Mouse (Mus musculus) adrenal gland, postnatal 10 days (tissue): Measurements from ENCODE around the gene Gm3776. TPM values are rescaled to one million over a fixed set of nuclear protein-coding genes. Genes with fewer than 3 reads are reported as not detected.
"Not testable (repeated sequence)": the region's sequence is repeated elsewhere in the genome, so short reads cannot be mapped to it uniquely, and the experiment has no call there.

Experiments
- DNase-seq: peaks from one replicate; pipeline ENCODE4 v3.0.0; 2021; ENCODE audit warnings: mixed read lengths
- long read RNA-seq, 2 experiments: library from polyadenylated mRNA; stranded (forward); transcript quantifications; one replicate each; pipeline ENCODE4 v2.0.0; 2021
- total RNA-seq, 2 experiments: library from RNA; stranded (reverse); gene quantifications; 2 replicates each; pipeline ENCODE4 v1.2.3; 2021

The Gm3776 gene
- not detected for total RNA-seq
- long read RNA-seq, experiment 1, result 0 reads
- long read RNA-seq, experiment 2, result 0 reads

DNA sequence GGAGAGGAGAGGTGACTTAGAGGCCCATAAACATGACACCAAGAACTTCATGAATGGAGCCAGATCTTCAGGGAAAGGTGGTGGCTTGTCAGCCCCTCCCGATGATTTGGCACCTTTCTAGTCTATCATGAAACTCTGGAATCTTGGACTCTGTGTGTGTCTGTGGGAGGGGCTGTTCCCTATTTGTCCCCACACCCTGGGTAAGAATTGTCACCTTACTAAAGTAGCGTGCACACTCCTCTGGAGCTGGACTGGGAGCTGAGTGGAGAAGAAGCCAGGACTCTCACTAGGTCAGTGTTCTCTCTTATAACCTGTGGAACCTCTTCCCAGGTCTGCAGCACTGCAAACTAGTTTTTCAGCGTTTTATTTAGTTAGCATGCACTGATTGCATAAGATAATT lies at the start of gene Gm3776:
Gm3776 (plus strand) TSS at position 216 of the 400 bp plus-strand sequence.
- not testable (repeated sequence) for DNase-seq

DNA sequence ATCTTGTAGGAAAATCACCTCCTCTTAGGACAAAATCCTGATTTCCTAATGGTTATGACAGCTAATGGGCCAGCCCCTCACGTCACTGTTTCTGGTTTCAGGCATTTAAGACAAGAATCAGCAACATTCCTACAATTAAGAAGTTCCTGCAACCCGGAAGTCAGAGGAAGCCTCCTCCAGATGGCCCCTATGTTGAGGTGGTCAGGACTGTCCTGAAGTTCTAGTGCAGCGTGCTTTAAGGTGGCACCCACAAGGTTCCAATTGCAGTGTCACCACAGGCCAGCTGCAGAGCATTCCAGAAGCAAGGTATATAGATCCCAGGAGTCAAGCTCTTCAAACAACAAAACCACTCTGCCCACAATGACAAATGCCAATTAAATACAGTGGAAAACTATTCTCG lies 48.0 kb upstream of the Gm3776 start:
- no peak for DNase-seq

DNA sequence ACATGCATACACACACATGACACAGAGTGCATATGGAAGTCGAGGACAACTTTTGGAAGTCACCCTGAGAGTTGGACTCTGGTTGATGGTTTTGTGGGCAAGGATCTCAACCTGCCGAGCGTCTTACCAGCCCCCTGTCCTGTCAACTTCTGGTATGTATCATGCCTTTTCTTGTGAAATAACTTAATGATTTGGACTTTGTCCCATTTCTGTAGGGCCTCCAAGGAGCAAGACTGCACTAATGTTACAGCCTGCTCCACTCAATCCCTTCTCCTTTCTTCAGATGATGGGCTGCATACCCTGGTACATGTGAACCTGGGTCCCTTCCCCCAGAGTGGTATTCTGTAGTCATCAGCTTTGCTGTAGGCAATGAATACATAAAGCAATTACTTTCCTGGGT lies 46.9 kb upstream of the Gm3776 start:
- no peak for DNase-seq

DNA sequence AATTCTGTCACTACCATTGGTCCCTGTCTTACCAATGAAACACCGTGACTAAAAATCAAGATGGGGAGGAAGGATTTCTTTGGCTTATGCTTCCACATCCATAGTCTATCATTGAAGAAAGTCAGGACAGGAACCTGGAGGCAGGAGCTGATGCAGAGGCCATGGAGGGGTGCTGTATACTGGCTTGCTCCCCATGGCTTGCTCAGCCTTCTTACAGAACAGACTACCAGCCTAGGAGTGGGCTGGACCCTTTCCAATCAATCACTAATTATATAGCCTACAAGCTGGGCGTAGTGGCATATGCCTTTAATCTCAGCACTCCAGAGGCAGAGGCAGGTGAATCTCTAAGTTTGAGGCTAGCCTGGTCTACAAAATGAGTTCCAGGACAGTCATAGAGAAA lies 46.1 kb upstream of the Gm3776 start:
- DNase-seq, result no peak

DNA sequence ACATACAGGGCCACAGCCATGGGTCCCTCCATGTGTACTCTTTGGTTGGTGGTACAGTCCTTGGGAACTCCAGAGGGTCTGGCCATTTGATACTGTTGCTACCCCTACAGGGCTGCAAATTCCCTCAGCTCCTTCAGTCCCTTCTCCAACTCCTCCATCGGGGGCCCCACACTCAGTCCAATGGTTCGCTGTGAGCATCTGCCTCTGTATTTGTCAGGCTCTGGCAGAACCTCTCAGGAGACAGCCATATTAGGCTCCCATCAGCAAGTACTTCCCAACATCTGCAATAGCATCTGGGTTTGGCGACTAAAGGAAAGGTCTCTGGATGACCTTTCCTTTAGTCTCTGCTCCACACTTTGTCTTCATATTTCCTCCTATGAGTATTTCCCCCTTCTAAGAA lies 45.4 kb upstream of the Gm3776 start:
- no peak for DNase-seq

DNA sequence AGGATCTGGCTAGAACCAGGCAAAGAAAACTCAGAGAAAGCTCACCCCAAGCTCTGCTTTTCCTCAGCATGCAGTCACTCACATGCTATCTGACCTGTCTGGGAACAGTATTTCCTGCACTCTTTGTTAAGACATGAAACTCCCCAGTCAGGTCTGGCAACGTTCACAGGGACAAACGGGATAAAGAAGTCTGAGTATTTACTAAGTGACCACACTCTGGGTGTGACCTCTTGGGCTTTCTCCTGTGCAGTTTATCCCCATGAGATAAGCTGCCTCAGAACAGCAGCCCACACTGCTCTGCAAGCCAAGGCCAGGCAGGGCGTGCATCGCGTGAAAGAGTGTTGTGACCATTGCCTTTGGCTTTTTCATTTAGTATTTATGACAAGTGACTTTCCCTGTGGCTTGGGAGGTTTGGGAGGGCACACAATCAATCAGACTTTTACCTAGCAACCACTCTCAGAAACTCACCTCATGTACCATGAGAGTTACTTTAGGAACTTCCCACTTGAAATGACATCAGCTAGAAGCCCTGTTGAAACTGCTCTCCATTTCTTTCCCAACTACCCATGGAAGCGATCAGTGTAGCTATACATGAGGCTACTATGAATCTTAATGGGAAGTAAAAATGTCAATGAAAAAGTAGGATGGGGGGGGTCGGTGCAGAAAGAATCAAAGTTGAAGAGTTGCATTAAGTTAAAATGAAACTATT lies 44.4 kb upstream of the Gm3776 start:
- DNase-seq, result peak; percentile 30

DNA sequence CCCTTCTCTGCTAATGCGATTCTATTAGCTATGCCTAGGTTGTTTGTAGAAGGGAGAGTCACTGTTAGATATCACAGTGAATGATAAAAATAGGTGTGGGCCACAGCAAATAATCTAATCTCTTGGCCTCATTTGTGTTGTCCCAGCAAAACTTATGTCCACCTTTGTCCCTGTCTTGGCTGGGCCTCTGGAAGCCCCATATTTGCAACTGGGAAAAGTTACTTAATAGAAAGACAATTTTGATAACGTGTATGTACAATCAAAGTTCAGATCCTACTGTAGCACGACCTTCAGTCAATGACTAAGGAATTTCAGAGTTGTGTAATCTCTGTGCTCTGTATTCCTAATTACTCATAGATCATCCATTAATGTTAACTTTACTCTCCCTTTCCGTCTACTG lies 39.9 kb upstream of the Gm3776 start:
- DNase-seq, result no peak

DNA sequence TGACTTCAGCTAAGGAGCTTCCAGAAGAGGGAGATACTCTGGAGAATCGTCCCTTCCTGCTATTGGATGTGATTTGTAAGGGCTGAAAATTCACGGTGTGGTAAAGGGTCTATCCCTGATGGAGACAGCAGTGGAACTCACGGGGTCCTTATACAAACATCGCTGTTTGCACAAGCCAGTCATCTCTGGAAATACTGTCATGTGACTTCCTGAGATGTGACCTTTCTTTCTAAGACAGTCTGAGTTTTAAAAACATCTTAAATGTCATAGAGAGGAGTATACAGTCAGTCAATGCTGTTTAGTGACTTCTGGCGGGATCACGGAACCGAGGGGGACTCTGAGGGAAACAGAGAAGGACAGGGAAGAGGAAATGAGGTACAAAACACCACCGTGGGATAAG lies 34.3 kb upstream of the Gm3776 start:
- no peak for DNase-seq

DNA sequence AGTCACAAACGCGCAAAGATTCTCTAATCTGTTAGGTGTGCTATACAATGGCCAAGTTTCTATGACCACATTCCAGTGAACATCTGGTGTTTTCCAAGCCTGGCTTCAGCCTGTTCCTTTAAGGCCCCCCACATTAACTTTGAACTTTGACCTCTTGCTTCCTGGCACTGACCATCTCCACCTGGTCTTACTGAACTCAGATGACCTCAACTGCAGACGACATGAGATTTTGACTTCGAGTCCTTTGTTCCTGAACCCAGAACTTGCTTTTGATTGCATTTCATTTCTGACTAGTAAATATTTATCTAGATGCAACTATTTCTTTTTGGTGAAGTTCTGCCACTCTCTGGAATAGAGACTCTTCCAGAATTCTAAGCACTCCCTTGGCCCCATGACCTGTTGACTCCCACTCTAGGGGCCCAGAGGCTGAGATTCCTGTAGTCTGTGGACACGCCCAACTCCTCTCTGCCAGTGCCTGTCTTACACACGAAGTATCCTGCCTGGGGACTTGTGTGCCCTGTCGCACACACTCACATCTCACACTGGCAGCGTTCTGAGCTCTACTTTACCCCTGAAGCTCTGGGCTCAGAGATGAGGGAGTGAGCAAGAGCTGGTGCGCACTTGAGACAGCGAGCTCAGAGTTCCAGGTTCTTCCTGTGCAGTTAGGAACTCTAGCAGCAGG lies 33.6 kb upstream of the Gm3776 start:
- no peak for DNase-seq

DNA sequence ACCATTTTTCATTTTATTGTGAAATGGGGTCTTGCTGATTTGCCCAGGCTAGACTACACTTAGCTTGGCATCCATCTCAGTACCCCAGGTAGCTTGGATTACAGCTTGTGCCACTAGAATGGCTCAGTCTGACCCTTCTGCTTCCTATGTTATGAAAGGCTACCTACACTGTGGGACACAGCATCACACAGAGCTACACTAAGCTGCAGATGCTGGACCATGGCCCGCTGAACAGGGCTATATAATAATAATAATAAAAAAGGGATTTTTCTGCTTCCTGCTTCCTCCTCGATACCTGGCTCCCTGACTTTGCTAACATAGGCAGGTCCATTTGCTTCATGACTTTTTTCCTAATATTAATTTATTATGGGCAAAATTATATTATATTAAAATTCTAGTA lies 32.5 kb upstream of the Gm3776 start:
- DNase-seq, result no peak

DNA sequence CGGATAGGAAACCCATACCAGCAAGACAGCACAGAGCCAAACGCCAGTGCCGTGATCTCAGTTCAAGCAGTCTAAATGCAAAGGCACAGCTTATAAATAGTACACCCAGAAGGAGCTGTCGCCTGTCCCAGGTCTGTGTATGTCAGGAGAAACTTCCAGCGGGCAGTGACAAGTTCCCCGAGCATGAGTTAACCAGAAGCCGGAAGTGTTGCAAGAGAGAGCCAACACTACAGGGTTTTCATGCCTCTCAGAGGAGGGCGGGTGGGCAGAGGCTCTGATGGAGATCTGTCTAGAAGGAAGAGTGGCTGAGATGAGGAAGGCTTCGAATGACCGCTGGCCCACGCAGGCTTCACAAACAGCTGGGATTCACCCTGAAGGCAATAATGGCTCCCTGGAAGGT lies 31.6 kb upstream of the Gm3776 start:
- no peak for DNase-seq

DNA sequence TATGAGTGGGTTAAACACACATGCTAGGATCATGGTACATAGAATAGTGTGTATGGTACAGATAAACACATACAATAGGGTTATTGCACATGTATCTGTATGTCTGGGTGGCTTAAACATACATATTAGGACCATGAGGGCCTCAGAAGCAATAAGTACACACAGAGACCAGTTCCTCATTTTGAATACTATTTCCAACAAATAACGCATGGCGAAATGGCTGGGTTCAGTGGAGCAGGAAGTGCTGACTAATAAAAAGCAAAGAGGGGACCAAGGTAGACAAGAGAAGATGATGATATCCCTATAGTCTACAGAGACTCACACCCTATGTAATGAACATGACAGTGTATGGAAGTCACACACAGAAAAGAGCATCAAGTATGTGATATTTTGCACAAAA lies 28.8 kb upstream of the Gm3776 start:
- no peak for DNase-seq

DNA sequence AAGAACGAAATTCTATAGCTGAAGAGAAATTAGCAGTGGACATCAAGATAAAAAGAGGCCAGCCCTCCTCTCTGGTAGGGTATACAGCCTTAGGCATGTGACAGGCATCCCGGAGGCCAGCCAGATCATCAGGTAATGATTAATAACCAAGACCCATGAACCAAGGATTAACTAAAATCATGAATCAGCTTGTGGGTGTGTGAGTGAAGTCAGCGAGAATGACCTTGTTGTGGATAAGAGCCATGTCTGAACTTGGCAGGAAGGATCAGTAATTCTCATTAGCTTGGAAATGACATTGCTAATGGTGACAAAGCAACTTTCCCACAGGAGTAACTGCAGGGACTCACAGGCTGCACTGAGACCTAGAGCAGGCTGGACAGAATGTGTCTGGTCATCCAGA lies 27.3 kb upstream of the Gm3776 start:
- peak; percentile 21 for DNase-seq

DNA sequence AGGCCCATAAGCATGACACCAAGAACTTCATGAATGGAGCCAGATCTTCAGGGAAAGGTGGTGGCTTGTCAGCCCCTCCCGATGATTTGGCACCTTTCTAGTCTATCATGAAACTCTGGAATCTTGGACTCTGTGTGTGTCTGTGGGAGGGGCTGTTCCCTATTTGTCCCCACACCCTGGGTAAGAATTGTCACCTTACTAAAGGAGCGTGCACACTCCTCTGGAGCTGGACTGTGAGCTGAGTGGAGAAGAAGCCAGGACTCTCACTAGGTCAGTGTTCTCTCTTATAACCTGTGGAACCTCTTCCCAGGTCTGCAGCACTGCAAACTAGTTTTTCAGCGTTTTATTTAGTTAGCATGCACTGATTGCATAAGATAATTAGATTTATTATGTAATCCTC lies 26.5 kb upstream of the Gm3776 start, which contains the start of gene Gsta1:
Gsta1 (plus strand) TSS at position 196 of the 400 bp plus-strand sequence.
- not testable (repeated sequence) for DNase-seq

DNA sequence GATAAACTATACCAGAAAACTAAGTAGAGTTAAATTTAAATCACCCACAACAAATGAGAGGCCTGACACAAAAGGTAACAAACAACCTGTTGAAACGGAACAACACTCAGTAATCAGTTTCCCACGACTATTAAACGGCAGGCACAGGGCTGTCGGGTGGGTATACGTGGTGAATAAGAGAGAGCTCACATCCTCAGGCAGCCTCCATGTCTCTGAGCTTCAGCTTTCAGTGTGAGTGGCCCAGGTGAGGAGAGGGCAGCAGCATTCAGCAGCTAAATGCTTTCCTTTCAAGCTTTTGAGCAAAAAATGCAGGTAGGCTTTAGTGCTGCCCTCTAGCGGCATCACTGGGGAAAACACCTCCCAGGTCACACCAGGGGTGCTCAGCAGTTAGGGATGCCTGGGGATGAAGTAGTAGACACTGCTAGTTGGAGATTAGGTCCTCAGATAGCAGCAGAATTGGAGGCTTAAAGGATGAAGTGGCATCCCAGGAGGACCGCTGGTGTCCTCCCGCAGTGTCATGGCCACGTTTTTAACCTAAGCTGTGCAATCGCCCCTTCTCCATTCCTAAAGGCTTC lies 23.7 kb upstream of the Gm3776 start:
- DNase-seq, result not testable (repeated sequence)

DNA sequence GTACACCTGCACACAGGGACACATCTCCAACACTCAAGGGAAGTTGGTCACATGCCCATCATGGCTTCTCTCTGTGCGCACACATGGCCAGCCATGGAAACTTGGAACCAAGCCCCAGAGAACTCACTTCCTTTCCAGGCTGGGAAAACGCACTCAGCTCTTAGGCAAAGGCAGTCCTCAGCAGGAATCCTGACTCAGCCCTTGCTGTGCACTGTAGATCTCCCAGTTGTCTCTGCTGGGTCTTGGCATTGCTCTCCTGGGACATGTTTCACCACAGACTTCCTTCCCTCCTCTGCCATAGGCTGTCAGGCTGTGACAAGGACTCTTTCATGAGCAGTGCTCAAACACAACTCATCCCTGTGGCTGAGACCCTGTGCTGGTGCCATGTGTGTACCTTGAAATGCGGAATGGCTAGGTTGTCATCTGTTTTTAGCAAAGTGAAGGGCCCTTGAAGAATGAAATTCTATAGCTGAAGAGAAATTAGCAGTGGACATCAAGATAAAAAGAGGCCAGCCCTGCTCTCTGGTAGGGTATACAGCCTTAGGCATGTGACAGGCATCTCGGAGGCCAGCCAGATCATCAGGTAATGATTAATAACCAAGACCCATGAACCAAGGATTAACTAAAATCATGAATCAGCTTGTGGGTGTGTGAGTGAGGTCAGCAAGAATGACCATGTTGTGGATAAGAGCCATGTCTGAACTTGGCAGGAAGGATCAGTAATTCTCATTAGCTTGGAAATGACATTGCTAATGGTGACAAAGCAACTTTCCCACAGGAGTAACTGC lies 1.1 kb upstream of the Gm3776 start:
- peak; percentile 23 for DNase-seq

DNA sequence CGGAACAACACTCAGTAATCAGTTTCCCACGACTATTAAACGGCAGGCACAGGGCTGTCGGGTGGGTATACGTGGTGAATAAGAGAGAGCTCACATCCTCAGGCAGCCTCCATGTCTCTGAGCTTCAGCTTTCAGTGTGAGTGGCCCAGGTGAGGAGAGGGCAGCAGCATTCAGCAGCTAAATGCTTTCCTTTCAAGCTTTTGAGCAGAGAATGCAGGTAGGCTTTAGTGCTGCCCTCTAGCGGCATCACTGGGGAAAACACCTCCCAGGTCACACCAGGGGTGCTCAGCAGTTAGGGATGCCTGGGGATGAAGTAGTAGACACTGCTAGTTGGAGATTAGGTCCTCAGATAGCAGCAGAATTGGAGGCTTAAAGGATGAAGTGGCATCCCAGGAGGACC lies 2.8 kb downstream of the Gm3776 start:
- peak; percentile 66 for DNase-seq

DNA sequence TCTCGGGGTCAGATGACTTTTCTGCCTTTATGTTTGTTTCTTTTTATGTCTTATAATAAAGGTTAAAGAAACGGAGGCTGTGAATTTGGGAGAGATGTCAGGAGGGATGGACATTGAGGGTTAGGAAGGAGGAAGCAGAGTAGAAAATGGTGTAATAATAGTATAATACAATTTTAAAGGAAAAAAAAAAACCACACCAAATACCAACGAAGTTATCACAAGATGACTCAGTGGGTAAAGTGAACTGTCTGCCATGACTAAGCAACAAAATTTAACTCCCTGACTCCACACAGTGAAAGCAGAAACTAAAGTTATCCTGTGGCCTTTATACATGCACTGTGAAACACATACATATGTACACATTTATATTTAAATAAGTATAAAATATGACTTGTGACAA lies 14.0 kb downstream of the Gm3776 start:
- not testable (repeated sequence) for DNase-seq

DNA sequence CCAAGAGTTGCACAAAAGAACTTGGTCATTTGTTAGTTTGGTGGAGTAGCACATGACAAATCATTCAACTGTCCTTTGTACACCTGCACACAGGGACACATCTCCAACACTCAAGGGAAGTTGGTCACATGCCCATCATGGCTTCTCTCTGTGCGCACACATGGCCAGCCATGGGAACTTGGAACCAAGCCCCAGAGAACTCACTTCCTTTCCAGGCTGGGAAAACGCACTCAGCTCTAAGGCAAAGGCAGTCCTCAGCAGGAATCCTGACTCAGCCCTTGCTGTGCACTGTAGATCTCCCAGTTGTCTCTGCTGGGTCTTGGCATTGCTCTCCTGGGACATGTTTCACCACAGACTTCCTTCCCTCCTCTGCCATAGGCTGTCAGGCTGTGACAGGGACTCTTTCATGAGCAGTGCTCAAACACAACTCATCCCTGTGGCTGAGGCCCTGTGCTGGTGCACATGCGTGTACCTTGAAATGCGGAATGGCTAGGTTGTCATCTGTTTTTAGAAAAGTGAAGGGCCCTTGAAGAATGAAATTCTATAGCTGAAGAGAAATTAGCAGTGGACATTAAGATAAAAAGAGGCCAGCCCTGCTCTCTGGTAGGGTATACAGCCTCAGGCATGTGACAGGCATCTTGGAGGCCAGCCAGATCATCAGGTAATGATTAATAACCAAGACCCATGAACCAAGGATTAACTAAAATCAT lies 25.2 kb downstream of the Gm3776 start:
- peak; percentile 23 for DNase-seq

DNA sequence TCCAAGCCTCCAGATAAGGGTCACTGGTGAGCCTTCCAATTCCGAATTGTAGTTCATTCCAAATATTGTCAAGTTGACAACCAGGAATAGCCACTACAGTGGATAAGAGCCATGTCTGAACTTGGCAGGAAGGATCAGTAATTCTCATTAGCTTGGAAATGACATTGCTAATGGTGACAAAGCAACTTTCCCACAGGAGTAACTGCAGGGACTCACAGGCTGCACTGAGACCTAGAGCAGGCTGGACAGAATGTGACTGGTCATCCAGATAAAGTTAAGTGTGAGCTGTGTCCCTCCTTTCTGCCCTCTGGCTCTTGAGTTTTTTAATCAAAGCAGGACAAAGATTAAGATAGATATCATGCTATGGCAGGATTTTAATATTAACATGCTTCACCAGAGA lies 32.1 kb downstream of the Gm3776 start:
- not testable (repeated sequence) for DNase-seq

DNA sequence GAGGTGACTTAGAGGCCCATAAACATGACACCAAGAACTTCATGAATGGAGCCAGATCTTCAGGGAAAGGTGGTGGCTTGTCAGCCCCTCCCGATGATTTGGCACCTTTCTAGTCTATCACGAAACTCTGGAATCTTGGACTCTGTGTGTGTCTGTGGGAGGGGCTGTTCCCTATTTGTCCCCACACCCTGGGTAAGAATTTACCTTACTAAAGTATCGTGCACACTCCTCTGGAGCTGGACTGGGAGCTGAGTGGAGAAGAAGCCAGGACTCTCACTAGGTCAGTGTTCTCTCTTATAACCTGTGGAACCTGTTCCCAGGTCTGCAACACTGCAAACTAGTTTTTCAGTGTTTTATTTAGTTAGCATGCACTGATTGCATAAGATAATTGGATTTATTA lies 32.8 kb downstream of the Gm3776 start, which contains the start of gene Gm10639:
Gm10639 (plus strand) TSS at position 201 of the 400 bp plus-strand sequence.
- DNase-seq, result not testable (repeated sequence)

DNA sequence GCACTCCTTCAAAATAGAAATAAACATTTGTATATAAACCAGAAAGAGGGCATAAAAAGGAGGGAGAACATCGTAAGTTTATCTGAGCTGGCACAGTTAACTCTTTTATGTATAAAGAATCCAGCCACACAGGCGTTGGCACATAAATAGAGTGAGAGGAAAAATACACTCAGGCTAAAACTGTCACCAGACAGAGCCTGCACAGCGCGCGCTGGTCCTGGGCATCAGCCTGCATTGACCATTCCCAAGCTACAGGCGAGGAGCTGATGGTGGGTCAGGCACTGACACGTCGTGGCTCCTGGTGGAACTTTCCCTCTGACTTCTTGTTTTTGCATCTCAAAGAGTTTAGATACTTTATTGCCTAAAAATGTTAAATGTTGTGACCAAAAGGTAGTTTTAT lies 35.5 kb downstream of the Gm3776 start:
- DNase-seq, result not testable (repeated sequence)
